Mouse (Mus musculus): ENCODE results near the gene Fam83e. TPM values are rescaled to one million over a fixed set of nuclear protein-coding genes. Genes with fewer than 3 reads are reported as not detected.

Fam83e gene
- polyA plus RNA-seq, 1 experiment from 2014 or later, result 0.28 TPM

DNA sequence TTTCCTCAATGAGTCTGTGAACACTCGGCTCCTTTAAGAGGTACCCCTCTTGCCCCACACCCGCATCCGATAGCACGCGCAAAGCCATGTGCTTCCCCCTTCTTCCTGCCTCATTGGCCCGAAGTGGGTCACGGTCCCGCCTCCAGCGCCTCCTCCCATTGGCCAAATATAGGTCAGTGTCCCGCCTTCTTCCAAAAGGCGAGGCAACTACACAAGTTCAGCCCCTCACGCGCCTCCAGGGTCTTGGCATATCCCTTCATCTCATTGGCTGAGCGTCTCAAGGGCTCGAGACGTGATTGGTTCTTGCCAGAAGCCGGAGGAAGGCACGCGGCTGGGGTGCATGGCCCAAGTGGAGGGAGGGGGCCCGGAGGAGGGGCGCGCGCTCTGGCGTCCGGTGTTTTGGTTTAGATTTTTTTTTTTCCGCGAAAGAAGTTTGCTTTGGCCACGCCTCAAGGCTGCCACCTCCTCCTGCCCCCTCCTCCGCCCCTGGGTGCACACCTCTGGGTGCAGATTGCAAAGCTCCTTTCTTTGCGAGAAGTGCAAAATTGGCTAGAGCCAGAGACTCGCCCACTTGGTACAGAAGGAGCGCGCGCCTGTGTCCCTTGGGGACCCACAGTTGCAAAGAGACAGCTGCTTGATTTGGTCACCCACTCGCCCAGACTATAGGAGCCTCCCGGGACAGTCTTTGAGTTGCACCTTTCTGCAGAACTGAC, 16.1 kb upstream of the Fam83e start, which contains the start of gene Dbp:
Dbp (plus strand) TSS at position 359 of the 713 bp plus-strand sequence.
- peak; percentile 16; the same call in 1 of the 2 replicates for TF ChIP-seq CTCF (IDR thresholded peaks at IDR 0.05; ENCODE audit: low read depth)
- Histone ChIP-seq H3K4me2 (ENCODE audit: low read length) (peak within 1 kb of the TSS; percentile 93), H3K9ac (ENCODE audit: low read depth, low read length) (peak within 1 kb of the TSS; percentile 87), H3K9me3 (replicated peaks; ENCODE audit: low read length) (no peaks in the 10 kb centered on the region), H3K4me1 (replicated peaks; ENCODE audit: insufficient read depth, low read length) (peaks cover 25% of the 10 kb centered on the region), H3K4me3 (replicated peaks; ENCODE audit: low read depth, low read length) (peak within 1 kb of the TSS; percentile 63), H3K27me3 (ENCODE audit: insufficient read depth, low read length) (peaks cover 6% of the 10 kb centered on the region; the same call in 1 of the 2 replicates), H3K27ac (peak within 1 kb of the TSS; percentile 85), H3K36me3 (ENCODE audit: insufficient read depth, low read length) (0 out of 2 replicates have a peak, but pooled peaks cover 3% of the 10 kb centered on the region)
- under 1% methylated on average over 36 of the region's 36 CpGs for WGBS
- ATAC-seq (replicated peaks; ENCODE audit: low FRiP score, low read depth) (peak; percentile 78), DNase-seq (ENCODE audit: low spot score) (peak; percentile 99)

DNA sequence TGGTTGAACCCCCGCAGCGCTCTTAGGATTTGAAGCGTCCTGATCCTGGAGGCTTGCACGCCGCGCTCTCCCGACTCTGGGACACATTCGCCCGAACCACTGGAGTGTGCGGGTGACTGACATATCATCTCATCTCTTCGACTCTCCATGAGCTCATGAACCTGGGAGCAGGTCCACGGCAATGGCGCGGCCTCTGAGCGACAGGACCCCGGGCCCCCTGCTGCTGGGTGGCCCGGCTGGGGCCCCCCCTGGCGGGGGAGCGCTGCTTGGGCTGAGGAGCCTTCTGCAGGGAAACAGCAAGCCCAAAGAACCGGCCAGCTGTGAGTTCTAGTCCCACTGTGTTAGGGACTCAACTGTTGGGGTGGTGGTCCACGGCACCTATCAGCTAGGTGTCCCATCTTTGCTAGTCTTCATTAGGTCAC, 15.6 kb upstream of the Fam83e start:
- 1% methylated on average over 21 of the region's 21 CpGs for WGBS
- H3K4me1 ChIP-seq (replicated peaks; ENCODE audit: insufficient read depth, low read length), result peaks cover 20% of the 10 kb centered on the region
- peak overlapping the region; percentile 93 for H3K4me2 ChIP-seq (ENCODE audit: low read length)
- no peak for DNase-seq (ENCODE audit: low spot score)
- H3K9ac ChIP-seq (ENCODE audit: low read depth, low read length), result peak overlapping the region; percentile 87
- H3K27me3 ChIP-seq (ENCODE audit: insufficient read depth, low read length), result peaks cover 1% of the 10 kb centered on the region; the same call in 1 of the 2 replicates
- ATAC-seq (replicated peaks; ENCODE audit: low FRiP score, low read depth), result no peak
- H3K27ac ChIP-seq, result peak overlapping the region; percentile 85
- no peaks in the 10 kb centered on the region for H3K9me3 ChIP-seq (replicated peaks; ENCODE audit: low read length)
- TF ChIP-seq CTCF (IDR thresholded peaks at IDR 0.05; ENCODE audit: low read depth), result no peak
- H3K4me3 ChIP-seq (replicated peaks; ENCODE audit: low read depth, low read length), result peak overlapping the region; percentile 63
- 0 out of 2 replicates have a peak, but pooled peaks cover 8% of the 10 kb centered on the region for H3K36me3 ChIP-seq (ENCODE audit: insufficient read depth, low read length)

DNA sequence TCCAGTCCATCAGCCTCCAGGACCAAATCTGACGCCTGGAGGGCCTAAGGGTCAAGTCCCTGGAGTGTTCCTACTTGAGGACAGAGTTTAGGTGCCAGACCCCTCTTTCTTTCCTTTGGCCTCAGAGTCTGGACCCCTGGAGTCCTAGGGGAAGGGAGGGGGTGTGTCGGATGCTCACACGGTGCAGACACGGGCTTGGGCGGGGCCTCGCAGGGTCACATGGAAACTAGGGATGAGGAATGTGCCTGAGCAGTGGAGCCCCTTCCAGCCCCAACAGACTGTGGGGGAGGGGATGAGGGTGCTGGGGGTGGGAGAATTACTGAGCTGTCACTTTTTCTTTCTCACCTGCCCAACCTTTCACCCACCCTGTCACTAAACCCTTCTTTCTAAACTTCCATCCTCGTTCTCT, 15.1 kb upstream of the Fam83e start:
- peak overlapping the region; percentile 87 for H3K9ac ChIP-seq (ENCODE audit: low read depth, low read length)
- peak overlapping the region; percentile 85 for H3K27ac ChIP-seq
- H3K36me3 ChIP-seq (ENCODE audit: insufficient read depth, low read length), result peaks cover 11% of the 10 kb centered on the region
- H3K9me3 ChIP-seq (replicated peaks; ENCODE audit: low read length), result no peaks in the 10 kb centered on the region
- H3K27me3 ChIP-seq (ENCODE audit: insufficient read depth, low read length), result no peaks in the 10 kb centered on the region
- peak overlapping the region; percentile 63 for H3K4me3 ChIP-seq (replicated peaks; ENCODE audit: low read depth, low read length)
- WGBS, result 3% methylated on average over 7 of the region's 7 CpGs
- no peak for TF ChIP-seq CTCF (IDR thresholded peaks at IDR 0.05; ENCODE audit: low read depth)
- peak overlapping the region; percentile 93 for H3K4me2 ChIP-seq (ENCODE audit: low read length)
- no peak for ATAC-seq (replicated peaks; ENCODE audit: low FRiP score, low read depth)
- peak; percentile 82 for DNase-seq (ENCODE audit: low spot score)
- peaks cover 18% of the 10 kb centered on the region for H3K4me1 ChIP-seq (replicated peaks; ENCODE audit: insufficient read depth, low read length)

DNA sequence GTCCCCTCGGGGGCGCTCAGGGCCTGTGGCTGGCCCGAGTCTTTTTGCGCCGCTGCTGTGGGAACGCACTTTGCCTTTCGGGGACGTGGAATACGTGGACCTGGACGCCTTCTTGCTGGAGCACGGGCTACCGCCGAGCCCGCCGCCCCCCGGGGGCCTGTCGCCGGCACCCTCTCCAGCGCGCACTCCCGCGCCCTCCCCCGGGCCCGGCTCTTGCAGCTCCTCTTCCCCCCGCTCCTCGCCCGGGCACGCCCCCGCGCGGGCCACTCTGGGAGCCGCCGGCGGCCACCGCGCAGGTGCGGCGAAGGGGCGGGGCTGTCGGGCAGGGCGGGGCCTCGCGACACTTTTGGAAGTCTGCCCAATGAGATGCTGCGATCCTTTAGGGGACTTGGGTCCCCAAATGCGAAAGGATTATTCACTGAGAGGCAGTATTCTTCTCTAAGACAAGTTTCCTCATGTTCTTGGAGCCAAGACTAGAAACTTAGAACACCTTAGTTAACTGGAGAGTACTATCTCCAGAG, 14.2 kb upstream of the Fam83e start:
- no peaks in the 10 kb centered on the region for H3K27me3 ChIP-seq (ENCODE audit: insufficient read depth, low read length)
- H3K27ac ChIP-seq, result peak overlapping the region; percentile 85
- DNase-seq (ENCODE audit: low spot score), result peak; percentile 86
- 1% methylated on average over 42 of the region's 45 CpGs for WGBS
- H3K9me3 ChIP-seq (replicated peaks; ENCODE audit: low read length), result no peaks in the 10 kb centered on the region
- peak overlapping the region; percentile 63 for H3K4me3 ChIP-seq (replicated peaks; ENCODE audit: low read depth, low read length)
- peak overlapping the region; percentile 93 for H3K4me2 ChIP-seq (ENCODE audit: low read length)
- H3K4me1 ChIP-seq (replicated peaks; ENCODE audit: insufficient read depth, low read length), result peaks cover 18% of the 10 kb centered on the region
- H3K36me3 ChIP-seq (ENCODE audit: insufficient read depth, low read length), result peaks cover 20% of the 10 kb centered on the region
- peak overlapping the region; percentile 87 for H3K9ac ChIP-seq (ENCODE audit: low read depth, low read length)
- ATAC-seq (replicated peaks; ENCODE audit: low FRiP score, low read depth), result peak; percentile 9; the same call in 1 of the 2 replicates
- peak; percentile 8; the same call in 1 of the 2 replicates for TF ChIP-seq CTCF (IDR thresholded peaks at IDR 0.05; ENCODE audit: low read depth)

DNA sequence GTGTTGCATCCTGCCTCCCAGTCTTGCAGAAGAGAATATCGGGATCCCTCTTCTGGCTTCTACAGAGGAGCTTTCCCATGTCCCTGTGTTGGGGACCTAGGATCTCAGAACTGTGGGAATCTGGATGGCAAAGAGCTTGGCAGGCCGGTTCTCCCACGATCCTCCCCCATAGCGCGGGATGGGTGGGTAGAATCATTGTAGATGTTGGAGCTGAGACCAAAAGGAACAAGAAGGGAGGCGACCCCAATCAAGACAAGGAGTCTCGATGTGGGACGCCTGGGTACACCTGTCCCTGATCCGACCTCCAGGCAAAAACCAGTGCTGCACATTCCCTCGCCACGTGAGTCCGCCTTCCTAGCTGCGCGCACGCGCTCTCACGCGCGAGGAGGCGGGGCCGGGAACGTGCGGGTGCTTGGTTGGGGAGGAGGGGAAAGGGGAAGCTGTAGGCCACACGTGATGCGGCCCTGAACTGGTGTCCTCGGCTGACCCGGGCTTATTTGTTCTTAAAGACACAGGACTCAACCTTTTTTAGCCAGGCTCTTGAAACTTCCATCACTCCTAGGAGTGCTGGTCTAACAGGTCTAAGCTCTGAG, 13.5 kb upstream of the Fam83e start:
- WGBS, result under 1% methylated on average over 27 of the region's 27 CpGs
- H3K27me3 ChIP-seq (ENCODE audit: insufficient read depth, low read length), result no peaks in the 10 kb centered on the region
- peak; percentile 94 for DNase-seq (ENCODE audit: low spot score)
- H3K36me3 ChIP-seq (ENCODE audit: insufficient read depth, low read length), result peaks cover 27% of the 10 kb centered on the region
- H3K9ac ChIP-seq (ENCODE audit: low read depth, low read length), result peak overlapping the region; percentile 87; the same call in 1 of the 2 replicates
- peak overlapping the region; percentile 93 for H3K4me2 ChIP-seq (ENCODE audit: low read length)
- ATAC-seq (replicated peaks; ENCODE audit: low FRiP score, low read depth), result peak; percentile 33
- no peak for TF ChIP-seq CTCF (IDR thresholded peaks at IDR 0.05; ENCODE audit: low read depth)
- H3K4me3 ChIP-seq (replicated peaks; ENCODE audit: low read depth, low read length), result peak overlapping the region; percentile 63
- peak overlapping the region; percentile 85 for H3K27ac ChIP-seq
- H3K9me3 ChIP-seq (replicated peaks; ENCODE audit: low read length), result no peaks in the 10 kb centered on the region
- H3K4me1 ChIP-seq (replicated peaks; ENCODE audit: insufficient read depth, low read length), result peaks cover 18% of the 10 kb centered on the region

DNA sequence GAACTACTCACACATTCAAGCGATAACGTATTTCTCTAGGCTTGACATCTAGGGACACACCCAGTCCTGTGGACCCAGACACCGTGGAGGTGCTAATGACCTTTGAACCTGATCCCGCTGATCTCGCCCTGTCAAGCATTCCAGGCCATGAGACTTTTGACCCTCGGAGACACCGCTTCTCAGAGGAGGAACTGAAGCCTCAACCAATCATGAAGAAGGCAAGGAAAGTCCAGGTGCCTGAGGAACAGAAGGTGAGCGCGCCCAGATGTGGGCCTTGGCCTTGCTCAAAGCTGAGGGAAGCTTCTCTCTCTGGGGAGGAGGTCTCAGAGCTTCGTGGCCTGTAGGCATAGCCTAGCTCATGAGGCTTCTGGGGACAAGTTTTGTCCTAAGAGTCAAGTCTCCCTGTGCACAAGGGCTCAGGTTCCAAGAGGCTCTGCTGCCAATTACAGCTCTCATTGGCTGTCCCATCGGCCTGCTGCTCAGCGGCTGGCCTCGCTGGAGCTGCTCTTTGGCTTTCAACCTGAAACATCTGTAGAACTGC, 12.7 kb upstream of the Fam83e start:
- 24% methylated on average over 13 of the region's 13 CpGs for WGBS
- DNase-seq (ENCODE audit: low spot score) (no peak), ATAC-seq (replicated peaks; ENCODE audit: low FRiP score, low read depth) (no peak)
- Histone ChIP-seq H3K9ac (ENCODE audit: low read depth, low read length) (no peak overlapping the region), H3K4me1 (replicated peaks; ENCODE audit: insufficient read depth, low read length) (peaks cover 18% of the 10 kb centered on the region), H3K4me2 (ENCODE audit: low read length) (peak overlapping the region; percentile 93), H3K4me3 (replicated peaks; ENCODE audit: low read depth, low read length) (0 out of 2 replicates have a peak overlapping the region, but pooled peaks have one; percentile 17), H3K27me3 (ENCODE audit: insufficient read depth, low read length) (no peaks in the 10 kb centered on the region), H3K36me3 (ENCODE audit: insufficient read depth, low read length) (peaks cover 35% of the 10 kb centered on the region), H3K9me3 (replicated peaks; ENCODE audit: low read length) (no peaks in the 10 kb centered on the region), H3K27ac (peak overlapping the region; percentile 85)
- no peak for TF ChIP-seq CTCF (IDR thresholded peaks at IDR 0.05; ENCODE audit: low read depth)

Measured in kidney, postnatal 0 days (tissue).